Mouse (Mus musculus): Measurements from ENCODE around the gene Alg11. TPM values are rescaled to one million over a fixed set of nuclear protein-coding genes. Genes with fewer than 3 reads are reported as not detected.
A peak's percentile ranks its signal among the peaks of the same experiment; 100 is the strongest.

The Alg11 gene
- polyA plus RNA-seq (2011; ENCODE audit: insufficient read depth, insufficient read length, low replicate concordance, missing spikeins) = 0.61 and 3.5 TPM in 2 replicates

DNA sequence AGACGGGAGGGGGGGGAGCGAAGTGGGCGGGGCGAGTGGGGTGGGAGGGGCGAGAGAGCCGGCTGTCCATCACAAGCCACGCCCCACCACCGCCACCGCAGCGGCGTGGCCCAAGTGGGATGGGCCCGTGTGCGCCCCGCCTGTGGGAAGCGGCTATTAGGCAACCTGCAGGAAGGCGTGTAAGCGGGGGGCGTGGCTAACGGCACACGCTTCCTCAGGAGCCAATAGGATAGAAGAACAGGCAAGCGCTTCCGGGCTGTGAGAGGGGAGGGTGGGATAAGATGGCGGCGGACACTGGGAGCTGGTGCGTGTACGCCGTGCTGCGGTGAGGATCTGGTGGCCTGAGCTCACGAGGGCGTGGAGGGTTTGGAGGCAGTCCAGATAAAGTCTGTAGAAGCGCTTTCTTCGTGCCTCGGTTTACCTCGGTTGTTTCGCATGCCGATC, at the start of gene Alg11:
TSS of gene Alg11 (plus strand) at position 276 of the 444 bp plus-strand sequence.
- peak within 1 kb of the TSS; percentile 47 for H3K27ac ChIP-seq (ENCODE audit: control insufficient read depth, insufficient read depth, low read depth, low read length, poor library complexity)
- H3K4me3 ChIP-seq (replicated peaks; ENCODE audit: control insufficient read depth, low read depth, low read length) = peak within 1 kb of the TSS; percentile 82
- TF ChIP-seq POLR2A (IDR thresholded peaks at IDR 0.05; ENCODE audit: borderline replicate concordance, control insufficient read depth, low read depth, low read length) (peak; percentile 93), CTCF (IDR thresholded peaks at IDR 0.05; ENCODE audit: control insufficient read depth, insufficient read depth, low read length) (no peak)
- 0% methylated on average over 33 of the region's 36 CpGs for WGBS
- H3K4me1 ChIP-seq (ENCODE audit: control insufficient read depth, insufficient read depth, low read length) = peaks cover 1% of the 10 kb centered on the region; the same call in 1 of the 2 replicates

DNA sequence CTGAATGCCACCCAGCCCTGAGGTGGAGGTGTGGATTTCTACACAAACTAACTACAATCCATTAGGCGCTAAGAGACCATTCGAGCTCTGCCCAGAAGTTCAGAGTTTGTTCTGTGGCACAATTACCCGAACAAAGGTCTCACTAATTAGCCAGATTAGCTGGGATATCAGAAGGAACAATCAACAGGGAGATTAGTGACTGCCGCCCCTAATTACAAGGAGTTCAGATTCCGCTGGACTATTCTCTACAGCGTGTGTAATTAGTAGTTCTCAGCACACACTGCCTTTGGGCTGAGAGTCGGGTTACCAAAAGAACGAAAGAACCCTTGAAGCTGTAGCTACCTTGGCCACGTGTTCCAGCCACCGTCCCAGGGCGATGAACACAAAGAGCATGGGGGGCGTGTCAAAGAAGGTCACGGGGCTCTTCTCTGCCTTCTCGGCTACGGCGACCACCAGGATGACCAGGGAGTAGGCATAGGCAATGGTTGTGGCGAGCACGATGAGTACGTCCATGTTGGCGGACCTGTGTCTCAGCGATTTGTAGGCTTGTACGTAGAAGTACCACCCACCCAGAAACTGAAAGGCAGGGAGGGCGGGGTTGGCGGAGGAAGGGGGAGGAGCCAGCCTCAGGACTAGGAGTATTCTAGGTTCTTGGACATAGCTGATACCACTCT, 47.4 kb upstream of the Alg11 start:
- H3K4me1 ChIP-seq (ENCODE audit: control insufficient read depth, insufficient read depth, low read length) = no peaks in the 10 kb centered on the region
- TF ChIP-seq POLR2A (IDR thresholded peaks at IDR 0.05; ENCODE audit: borderline replicate concordance, control insufficient read depth, low read depth, low read length) (no peak), CTCF (IDR thresholded peaks at IDR 0.05; ENCODE audit: control insufficient read depth, insufficient read depth, low read length) (no peak)
- H3K27ac ChIP-seq (ENCODE audit: control insufficient read depth, insufficient read depth, low read depth, low read length, poor library complexity) = no peak overlapping the region
- peak overlapping the region; percentile 38 for H3K4me3 ChIP-seq (replicated peaks; ENCODE audit: control insufficient read depth, low read depth, low read length)
- WGBS = 74% methylated on average over 24 of the region's 24 CpGs

DNA sequence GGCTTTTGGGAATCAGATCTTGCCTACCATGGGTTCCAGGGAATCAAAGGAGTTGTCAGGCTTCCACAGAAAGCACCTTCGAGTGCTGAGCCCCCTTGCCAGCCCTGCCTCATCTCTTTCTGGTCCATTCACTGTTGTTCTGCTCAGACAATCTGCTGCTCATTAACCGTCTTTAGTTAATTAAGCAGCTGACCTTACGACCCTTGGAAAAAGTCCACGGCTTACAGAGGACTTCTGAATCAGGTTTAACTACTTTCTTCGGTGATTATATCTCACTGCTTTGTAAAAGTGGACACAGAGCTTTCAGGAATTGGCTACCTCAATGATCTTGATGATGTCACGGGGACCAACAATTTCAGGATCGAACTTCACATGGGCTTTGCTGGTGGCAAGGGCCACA, 42.8 kb upstream of the Alg11 start:
- no peak overlapping the region for H3K27ac ChIP-seq (ENCODE audit: control insufficient read depth, insufficient read depth, low read depth, low read length, poor library complexity)
- H3K4me3 ChIP-seq (replicated peaks; ENCODE audit: control insufficient read depth, low read depth, low read length) = no peak overlapping the region
- TF ChIP-seq CTCF (IDR thresholded peaks at IDR 0.05; ENCODE audit: control insufficient read depth, insufficient read depth, low read length) (no peak), POLR2A (IDR thresholded peaks at IDR 0.05; ENCODE audit: borderline replicate concordance, control insufficient read depth, low read depth, low read length) (no peak)
- no peaks in the 10 kb centered on the region for H3K4me1 ChIP-seq (ENCODE audit: control insufficient read depth, insufficient read depth, low read length)
- WGBS = 83% methylated on average over 7 of the region's 7 CpGs

DNA sequence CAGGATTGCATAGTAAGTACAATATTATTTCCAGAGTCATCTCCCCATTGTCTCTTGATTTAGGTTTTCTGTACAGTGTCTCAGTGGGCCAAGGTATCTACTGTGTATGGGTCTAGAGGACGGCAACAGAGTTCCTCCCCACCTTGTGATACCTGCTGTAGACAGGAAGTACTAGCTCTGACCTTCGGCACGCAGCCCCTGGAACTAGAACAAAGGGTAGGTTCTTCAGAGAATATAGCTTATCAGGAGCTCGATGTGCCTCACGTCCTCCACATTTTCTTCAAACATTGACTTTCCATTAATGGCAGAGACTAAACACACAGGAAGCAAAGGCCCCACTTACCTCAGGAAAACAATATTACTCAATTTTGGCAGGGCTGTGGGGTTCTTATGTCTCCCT, 41.0 kb upstream of the Alg11 start:
- Histone ChIP-seq H3K4me3 (replicated peaks; ENCODE audit: control insufficient read depth, low read depth, low read length) (no peak overlapping the region), H3K27ac (ENCODE audit: control insufficient read depth, insufficient read depth, low read depth, low read length, poor library complexity) (no peak overlapping the region), H3K4me1 (ENCODE audit: control insufficient read depth, insufficient read depth, low read length) (no peaks in the 10 kb centered on the region)
- TF ChIP-seq POLR2A (IDR thresholded peaks at IDR 0.05; ENCODE audit: borderline replicate concordance, control insufficient read depth, low read depth, low read length) (no peak), CTCF (IDR thresholded peaks at IDR 0.05; ENCODE audit: control insufficient read depth, insufficient read depth, low read length) (no peak)
- 75% methylated on average over 5 of the region's 5 CpGs for WGBS

- 51% methylated on average over 7 of the region's 7 CpGs for WGBS
- no peak overlapping the region for H3K27ac ChIP-seq (ENCODE audit: control insufficient read depth, insufficient read depth, low read depth, low read length, poor library complexity)
- no peaks in the 10 kb centered on the region for H3K4me1 ChIP-seq (ENCODE audit: control insufficient read depth, insufficient read depth, low read length)
- H3K4me3 ChIP-seq (replicated peaks; ENCODE audit: control insufficient read depth, low read depth, low read length) = no peak overlapping the region
- no peak for TF ChIP-seq CTCF (IDR thresholded peaks at IDR 0.05; ENCODE audit: control insufficient read depth, insufficient read depth, low read length)
- no peak for TF ChIP-seq POLR2A (IDR thresholded peaks at IDR 0.05; ENCODE audit: borderline replicate concordance, control insufficient read depth, low read depth, low read length)
Observed at GRCm38 (mm10) chr8:22022244-22022643, 38.3 kb upstream of the Alg11 start.

GRCm38 (mm10) chr8:22025241-22025640, 35.3 kb upstream of the Alg11 start:
- Histone ChIP-seq H3K27ac (ENCODE audit: control insufficient read depth, insufficient read depth, low read depth, low read length, poor library complexity) (no peak overlapping the region), H3K4me3 (replicated peaks; ENCODE audit: control insufficient read depth, low read depth, low read length) (no peak overlapping the region), H3K4me1 (ENCODE audit: control insufficient read depth, insufficient read depth, low read length) (no peaks in the 10 kb centered on the region)
- WGBS = 66% methylated on average over 4 of the region's 4 CpGs
- TF ChIP-seq CTCF (IDR thresholded peaks at IDR 0.05; ENCODE audit: control insufficient read depth, insufficient read depth, low read length) = no peak
- TF ChIP-seq POLR2A (IDR thresholded peaks at IDR 0.05; ENCODE audit: borderline replicate concordance, control insufficient read depth, low read depth, low read length) = no peak

- H3K4me1 ChIP-seq (ENCODE audit: control insufficient read depth, insufficient read depth, low read length) = no peaks in the 10 kb centered on the region
- H3K27ac ChIP-seq (ENCODE audit: control insufficient read depth, insufficient read depth, low read depth, low read length, poor library complexity) = no peak overlapping the region
- 85% methylated on average over 3 of the region's 3 CpGs for WGBS
- H3K4me3 ChIP-seq (replicated peaks; ENCODE audit: control insufficient read depth, low read depth, low read length) = no peak overlapping the region
- TF ChIP-seq CTCF (IDR thresholded peaks at IDR 0.05; ENCODE audit: control insufficient read depth, insufficient read depth, low read length) = no peak
- no peak for TF ChIP-seq POLR2A (IDR thresholded peaks at IDR 0.05; ENCODE audit: borderline replicate concordance, control insufficient read depth, low read depth, low read length)
Observed at GRCm38 (mm10) chr8:22028973-22029372, 31.5 kb upstream of the Alg11 start.

GRCm38 (mm10) chr8:22030990-22031389, 29.5 kb upstream of the Alg11 start:
- H3K4me3 ChIP-seq (replicated peaks; ENCODE audit: control insufficient read depth, low read depth, low read length) = no peak overlapping the region
- no peak overlapping the region for H3K27ac ChIP-seq (ENCODE audit: control insufficient read depth, insufficient read depth, low read depth, low read length, poor library complexity)
- TF ChIP-seq CTCF (IDR thresholded peaks at IDR 0.05; ENCODE audit: control insufficient read depth, insufficient read depth, low read length) (no peak), POLR2A (IDR thresholded peaks at IDR 0.05; ENCODE audit: borderline replicate concordance, control insufficient read depth, low read depth, low read length) (no peak)
- WGBS = 76% methylated on average over 3 of the region's 3 CpGs
- H3K4me1 ChIP-seq (ENCODE audit: control insufficient read depth, insufficient read depth, low read length) = no peaks in the 10 kb centered on the region

All from bone marrow, adult 2 months (tissue).